Mouse (Mus musculus): ENCODE measurements around the gene Lsm3. TPM values are rescaled to one million over a fixed set of nuclear protein-coding genes. Genes with fewer than 3 reads are reported as not detected.
"Not testable (repeated sequence)": the region's sequence is repeated elsewhere in the genome, so short reads cannot be mapped to it uniquely, and the experiment has no call there.

Lsm3 gene
- total RNA-seq (2021): 10 to 100 TPM; 64.7 to 69.5 TPM

DNA sequence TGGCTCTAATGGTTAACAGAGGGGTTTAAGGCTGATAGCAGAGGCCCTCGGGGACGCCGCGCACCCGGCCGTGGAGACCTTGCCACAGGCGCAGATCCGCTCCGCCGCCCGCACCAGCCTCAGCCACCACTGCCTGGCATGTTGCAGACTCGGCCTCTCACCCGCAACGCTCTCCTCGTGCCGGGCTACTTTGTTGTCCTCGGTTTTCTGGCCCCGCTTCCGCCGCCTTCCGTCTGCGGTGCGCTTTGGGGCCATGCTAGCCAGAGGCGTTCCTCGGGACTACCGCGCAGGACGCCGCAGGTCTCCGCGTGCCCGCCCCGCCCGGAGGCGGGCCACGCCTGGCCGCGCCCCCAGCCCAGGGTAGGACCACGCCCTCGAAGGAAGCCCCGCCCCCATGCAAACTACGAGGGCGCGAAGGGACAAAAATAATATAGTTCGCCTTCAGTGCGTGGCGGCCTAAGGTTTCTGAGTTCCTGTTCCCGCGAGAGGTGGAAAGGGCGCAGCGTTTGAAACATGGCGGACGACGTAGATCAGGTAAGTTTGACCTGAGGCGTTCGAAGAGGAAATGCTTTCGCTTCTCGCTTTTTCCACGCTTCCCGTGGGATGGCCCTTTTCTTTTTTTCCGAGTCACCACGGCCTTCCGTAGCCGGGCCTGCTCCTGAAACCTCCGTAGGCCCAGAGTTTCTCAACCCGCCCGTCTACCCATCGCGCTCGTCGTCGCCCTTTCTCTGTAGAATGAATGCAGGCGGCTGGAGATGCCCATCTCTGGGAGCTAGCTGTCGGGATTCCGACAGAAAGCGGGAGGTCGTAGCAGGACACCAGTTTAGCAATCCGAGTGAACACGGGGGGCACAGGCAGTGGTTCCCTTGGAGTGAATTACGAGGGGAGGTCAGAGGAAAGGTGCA, at the start of gene Lsm3, which contains the start of gene Xpc:
Lsm3 (plus strand) TSS at position 384 of the 905 bp plus-strand sequence.
Xpc (minus strand) TSS at position 344 of the 905 bp plus-strand sequence.
- DNase-seq: peak; percentile 99 to 100
- intact Hi-C loops (cut with DNase I): loop anchor here (10.0 kb wide), 1 partner anchor 569 kb away; no protein-coding TSS in a partner anchor

DNA sequence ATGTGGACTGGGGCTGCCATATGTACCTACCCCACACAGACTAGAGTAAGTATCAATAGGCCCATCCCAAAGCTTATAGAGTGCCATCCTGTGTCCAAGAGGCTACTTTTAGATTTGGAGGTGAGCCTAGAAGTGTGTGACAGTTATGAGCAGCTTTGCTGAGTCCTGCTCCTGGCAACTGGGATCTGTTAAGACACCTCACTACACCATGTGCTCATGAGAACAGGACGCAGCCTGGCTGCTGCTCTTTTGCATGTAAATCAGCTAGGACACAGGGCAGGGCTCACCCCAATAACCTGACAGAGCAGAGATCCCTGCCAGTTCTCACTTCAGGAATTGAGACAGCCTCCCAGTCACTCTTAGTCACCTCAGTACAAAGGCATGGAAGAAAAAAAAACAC, 48.6 kb upstream of the Lsm3 start:
- intact Hi-C loops (cut with DNase I): no loop called here
- DNase-seq: no peak

DNA sequence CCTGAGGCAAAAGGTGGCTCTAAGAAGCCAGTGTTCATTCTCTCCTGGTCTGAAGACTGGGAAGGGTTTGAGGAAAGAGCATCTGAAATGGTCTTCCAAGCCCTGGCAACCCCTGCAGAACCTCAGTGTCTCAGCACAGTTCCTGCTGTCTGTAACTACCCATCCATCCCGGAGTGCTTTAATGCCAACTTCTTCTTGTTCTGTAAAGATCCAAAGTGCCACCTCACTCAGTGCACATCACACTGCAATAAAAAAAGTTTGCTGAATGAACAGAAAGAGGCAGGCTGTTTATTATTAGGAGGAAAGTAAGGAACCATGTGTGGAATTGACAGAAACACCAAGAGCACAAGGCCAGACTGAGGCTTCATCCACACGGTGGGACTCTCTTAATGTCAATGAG, 45.0 kb upstream of the Lsm3 start:
- DNase-seq: no peak
- intact Hi-C loops (cut with DNase I): no loop called here

DNA sequence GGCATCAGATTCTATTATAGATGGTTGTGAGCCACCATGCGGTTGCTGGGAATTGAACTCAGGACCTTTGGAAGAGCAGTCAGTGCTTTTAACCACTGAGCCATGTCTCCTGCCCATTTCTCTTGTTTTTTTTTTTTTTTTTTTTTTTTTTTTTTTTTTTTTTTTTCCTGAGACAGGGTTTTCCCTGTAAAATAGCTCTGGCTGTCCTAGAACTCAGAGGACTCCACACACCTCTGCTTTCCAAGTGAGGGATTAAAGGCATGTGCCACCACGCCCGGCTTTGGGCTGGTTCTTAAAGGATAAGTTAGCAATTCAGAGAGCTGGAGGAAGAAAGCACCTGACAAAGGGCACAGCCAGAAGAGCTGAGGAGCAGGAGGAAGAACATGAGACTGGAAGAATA, 44.3 kb upstream of the Lsm3 start:
- intact Hi-C loops (cut with DNase I); DNase-seq: not testable (repeated sequence)

DNA sequence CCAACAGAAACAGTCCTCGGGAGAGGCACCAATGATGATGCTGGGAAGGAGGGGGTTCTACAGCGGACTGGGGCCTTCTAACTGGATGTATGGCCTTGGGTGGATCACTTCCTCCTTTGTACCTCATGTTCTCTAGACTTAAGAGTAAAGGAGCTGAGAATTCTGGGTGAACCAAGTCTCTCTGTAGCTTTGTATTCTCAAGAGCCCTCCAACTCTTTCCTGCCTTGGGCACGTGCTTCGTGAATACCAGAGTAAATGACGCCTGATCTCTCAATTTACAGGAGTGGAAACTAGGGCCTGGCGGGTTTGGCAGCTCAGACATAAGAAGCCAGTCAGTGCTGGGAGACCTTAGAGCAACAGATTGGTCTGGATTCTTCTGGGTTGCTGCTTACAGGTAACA, 43.4 kb upstream of the Lsm3 start:
- intact Hi-C loops (cut with DNase I): no loop called here
- no peak for DNase-seq

- DNase-seq: peak; percentile 100
- intact Hi-C loops (cut with DNase I): no loop called here
These were observed 42.6 kb upstream of the Lsm3 start, which contains the start of the genes Chchd4 and Tmem43 for GRCm38 (mm10) chr6:91472868-91473804. Gene Chchd4, minus strand, starts transcription at chr6:91473546. Gene Tmem43, plus strand, starts transcription at chr6:91473703.

DNA sequence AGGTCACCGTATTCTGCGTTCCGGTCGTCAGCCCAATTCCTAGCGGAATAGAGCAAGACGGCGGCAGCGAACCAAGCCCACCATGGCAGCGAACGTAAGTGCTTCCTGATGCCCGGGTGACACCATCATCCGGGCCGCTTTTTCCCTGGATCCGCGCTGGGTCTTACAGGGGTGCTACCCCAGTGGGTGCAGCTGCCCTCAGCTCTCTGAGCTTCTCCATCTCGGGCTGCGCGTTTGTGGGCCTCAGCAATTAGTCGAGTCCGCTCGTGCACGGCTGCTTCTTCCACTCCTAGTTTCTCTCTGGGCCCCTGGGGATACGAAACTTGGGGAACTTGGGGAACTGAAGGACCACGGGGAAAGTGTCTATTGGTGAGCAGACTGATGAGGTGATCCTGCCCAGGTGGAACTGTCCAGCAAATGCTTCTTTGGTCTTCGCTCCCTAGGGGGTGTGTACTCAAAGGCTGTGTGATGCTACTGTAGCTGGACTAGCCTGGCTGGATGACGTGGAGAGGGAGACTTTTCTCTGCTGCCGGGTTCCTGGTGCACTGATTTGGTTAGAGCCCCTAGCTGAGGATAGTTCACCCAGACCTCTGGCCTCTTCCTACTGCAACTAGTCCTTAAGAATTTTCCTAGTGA, 41.8 kb upstream of the Lsm3 start:
- no peak for DNase-seq
- intact Hi-C loops (cut with DNase I): no loop called here

DNA sequence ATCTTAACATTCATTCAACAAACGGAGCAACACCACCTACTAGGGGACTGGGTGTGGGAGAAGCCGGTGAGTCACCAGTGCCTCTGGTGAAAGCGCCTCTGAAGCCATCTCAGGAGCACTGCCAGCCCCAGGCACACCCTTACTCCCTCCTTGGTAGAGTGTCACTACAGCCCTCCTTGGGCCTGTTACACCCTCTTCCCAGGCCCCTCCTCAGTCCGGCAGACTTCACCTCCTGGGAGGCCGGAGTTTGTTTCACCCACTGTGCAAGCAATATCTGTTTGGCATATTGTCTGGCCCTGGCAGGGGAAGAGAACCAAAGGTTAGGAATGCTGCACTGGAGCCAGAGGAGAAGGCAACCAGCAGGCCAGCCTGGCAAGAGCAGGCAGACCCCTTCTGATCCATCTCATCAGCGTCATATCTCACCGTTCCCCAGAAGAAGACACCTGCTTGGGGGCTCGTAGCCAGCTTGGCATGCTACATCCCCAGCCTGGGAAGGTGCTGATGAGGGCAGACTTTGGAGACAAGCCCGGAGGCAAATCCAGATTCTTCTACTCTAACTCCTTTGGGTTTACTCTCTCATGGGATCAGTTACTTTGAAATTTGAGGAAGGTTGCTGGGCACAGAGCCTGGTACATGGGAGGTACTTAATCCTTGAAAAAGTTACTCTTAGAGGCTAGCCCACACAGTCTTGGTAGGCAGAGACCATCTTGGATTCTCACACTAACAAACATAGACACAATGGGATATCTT, 41.1 kb upstream of the Lsm3 start:
- DNase-seq: peak; percentile 42
- intact Hi-C loops (cut with DNase I): no loop called here

GRCm38 (mm10) chr6:91476541-91476940, 39.2 kb upstream of the Lsm3 start:
- no peak for DNase-seq
- intact Hi-C loops (cut with DNase I): no loop called here

GRCm38 (mm10) chr6:91483371-91483770, 32.4 kb upstream of the Lsm3 start:
- peak in 1 of 2 experiments; percentile 41 for DNase-seq
- intact Hi-C loops (cut with DNase I): no loop called here

GRCm38 (mm10) chr6:91486736-91487453, 28.8 kb upstream of the Lsm3 start:
- peak in 1 of 2 experiments; percentile 42 for DNase-seq

DNA sequence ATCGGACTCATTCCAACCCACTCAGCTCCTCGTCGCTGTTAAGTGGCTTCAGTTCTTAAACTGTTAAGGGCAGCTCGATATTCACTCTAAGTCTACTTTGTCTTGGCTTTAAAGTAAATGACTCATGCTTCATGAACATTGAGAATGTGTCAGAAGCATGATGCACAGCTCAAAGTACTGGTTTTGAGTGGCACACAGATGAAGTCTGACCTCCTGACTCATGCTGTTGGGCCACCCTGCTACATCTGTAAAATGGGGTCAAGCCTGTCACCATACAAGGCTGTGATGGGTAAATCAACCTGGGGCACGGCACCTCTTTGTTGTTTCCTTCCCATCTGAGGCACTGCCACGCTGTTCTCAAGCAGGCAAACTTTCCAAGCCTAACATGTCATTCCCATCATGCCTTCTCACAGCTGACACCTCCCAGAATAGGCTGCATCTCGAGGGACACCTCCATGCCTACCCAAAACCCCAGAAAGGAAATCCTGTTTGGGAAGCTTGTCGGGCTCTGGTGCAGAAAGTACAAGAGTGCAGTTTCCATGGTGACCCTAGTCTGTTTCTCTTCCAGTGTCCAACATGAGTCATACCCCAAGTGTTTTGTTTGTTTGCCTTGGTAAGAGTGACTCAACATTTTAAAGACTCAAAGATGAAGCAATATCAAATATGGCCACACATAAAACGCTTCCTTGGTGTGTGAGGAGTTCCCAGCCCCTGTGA, 27.1 kb upstream of the Lsm3 start:
- DNase-seq: peak; percentile 59 to 61

More at GRCm38 (mm10) chr6:91486736-91487453, 28.8 kb upstream of the Lsm3 start:
- intact Hi-C loops (cut with DNase I): no loop called here

GRCm38 (mm10) chr6:91489872-91490271, 25.9 kb upstream of the Lsm3 start:
- peak; percentile 31 to 42 for DNase-seq
- intact Hi-C loops (cut with DNase I): no loop called here

More for the DNA sequence above, 27.1 kb upstream of the Lsm3 start:
- intact Hi-C loops (cut with DNase I): no loop called here

DNA sequence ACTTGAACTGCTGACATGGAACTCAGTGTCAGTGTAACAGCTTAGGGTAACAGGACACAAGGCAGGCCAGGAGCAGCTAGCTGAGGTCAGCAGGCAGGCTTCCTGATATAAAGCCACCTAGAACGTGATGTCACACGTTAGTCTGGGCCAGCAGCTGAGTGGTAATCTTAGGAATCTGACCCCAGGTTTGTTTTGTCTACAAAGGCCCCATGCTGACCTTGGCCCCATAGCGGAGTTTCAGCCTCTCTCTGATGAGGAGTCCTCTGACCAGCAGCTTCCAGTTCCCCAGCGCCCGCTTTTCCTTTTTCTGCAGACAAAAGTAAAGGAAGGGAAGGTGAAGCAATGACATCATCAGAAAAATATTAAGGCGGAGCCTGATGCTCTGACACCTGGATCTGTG, 24.7 kb upstream of the Lsm3 start:
- intact Hi-C loops (cut with DNase I): no loop called here
- DNase-seq: no peak

DNA sequence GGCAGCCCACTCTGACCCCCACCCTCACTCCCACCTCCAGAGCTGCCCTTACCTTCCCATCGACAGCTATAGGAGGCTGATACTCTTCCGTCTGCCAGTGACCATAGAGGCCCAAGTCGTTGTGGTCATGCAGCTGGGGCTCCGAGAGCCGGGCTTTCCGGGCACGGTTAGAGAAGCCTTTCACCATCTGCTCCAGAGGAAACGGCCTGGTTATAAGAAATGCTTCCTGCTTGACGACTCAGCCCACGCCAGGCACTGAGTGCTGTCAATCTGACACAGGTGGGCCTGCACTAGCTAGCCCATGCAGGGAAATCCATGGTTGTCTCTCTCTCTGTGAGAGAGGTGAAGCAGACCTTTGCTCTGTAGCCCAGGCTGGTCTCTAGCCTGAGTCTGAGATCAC, 22.7 kb upstream of the Lsm3 start:
- no peak for DNase-seq
- intact Hi-C loops (cut with DNase I): no loop called here

- no peak for DNase-seq
- intact Hi-C loops (cut with DNase I): no loop called here
These were observed 21.2 kb upstream of the Lsm3 start for GRCm38 (mm10) chr6:91494526-91494925.

DNA sequence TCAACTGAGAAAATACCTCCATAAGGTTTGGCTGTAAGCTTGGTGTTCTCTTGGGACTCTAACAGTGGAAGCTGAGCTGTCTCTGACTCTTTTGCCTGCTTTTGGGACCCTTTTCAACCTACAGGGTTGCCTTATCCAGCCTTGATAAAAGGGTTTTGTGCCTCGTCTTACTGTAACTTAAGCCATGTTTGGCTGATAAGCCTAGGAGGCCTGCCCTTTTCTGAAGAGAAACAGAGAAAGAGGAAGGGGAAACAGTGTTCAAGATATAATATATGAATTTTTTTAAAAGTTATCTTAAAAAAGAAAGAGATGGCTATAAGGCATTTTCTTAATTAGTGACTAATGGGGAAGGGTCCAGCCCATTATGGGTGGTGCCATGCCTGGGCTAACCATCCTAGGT, 12.4 kb upstream of the Lsm3 start:
- intact Hi-C loops (cut with DNase I): no loop called here
- DNase-seq: no peak

DNA sequence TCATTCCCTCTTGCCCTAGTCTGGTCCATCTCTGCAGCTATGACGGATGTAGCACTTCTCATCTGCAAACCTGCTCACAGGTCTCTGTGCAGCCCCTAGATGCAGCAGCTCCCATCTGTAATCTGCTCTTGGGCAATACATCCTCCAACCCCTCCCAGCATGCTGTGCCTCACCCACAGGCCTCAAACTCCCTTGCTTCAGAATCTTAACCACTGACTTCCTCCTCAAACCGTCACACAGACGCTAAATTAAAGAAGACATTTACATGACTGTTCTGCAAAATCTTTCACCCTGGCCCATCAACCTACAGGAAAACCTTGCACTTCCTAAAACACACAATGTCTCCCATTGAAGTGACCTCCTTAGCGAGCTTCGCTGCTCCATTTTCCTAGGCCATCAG, 9.7 kb upstream of the Lsm3 start:
- DNase-seq: no peak
- intact Hi-C loops (cut with DNase I): no loop called here
